Mouse (Mus musculus): ENCODE measurements at regions not wholly inside any gene's neighbourhood (a gene's known extent, or its start where the extent isn't known, plus 50 kb on each side); places are given as distances from the start of the nearest gene placed in this dataset.

GRCm38 (mm10) chr17:15229159-15229558 is 147.5 kb downstream of the Dll1 start:
- no peaks in the 10 kb centered on the region for H3K9me3 ChIP-seq
- H3K4me3 ChIP-seq (replicated peaks): no peak overlapping the region
- H3K4me1 ChIP-seq: no peaks in the 10 kb centered on the region
- no peak for TF ChIP-seq FLI1 (IDR thresholded peaks at IDR 0.05; ENCODE audit: low read length)
- TF ChIP-seq GATA1 (IDR thresholded peaks at IDR 0.05; ENCODE audit: borderline replicate concordance, low read length): no peak
- H3K27me3 ChIP-seq (replicated peaks): peaks cover 13% of the 10 kb centered on the region
- no peaks in the 10 kb centered on the region for H3K36me3 ChIP-seq (replicated peaks; ENCODE audit: low read length)

- Histone ChIP-seq H3K27me3 (replicated peaks) (peaks cover 18% of the 10 kb centered on the region), H3K4me1 (no peaks in the 10 kb centered on the region), H3K36me3 (replicated peaks; ENCODE audit: low read length) (no peaks in the 10 kb centered on the region), H3K9me3 (no peaks in the 10 kb centered on the region), H3K4me3 (replicated peaks) (no peak overlapping the region)
- TF ChIP-seq FLI1 (IDR thresholded peaks at IDR 0.05; ENCODE audit: low read length): no peak
- no peak for TF ChIP-seq GATA1 (IDR thresholded peaks at IDR 0.05; ENCODE audit: borderline replicate concordance, low read length)
Measured at GRCm38 (mm10) chr17:15228077-15228476, 148.6 kb downstream of the Dll1 start.

- H3K9me3 ChIP-seq: no peaks in the 10 kb centered on the region
- no peak for TF ChIP-seq GATA1 (IDR thresholded peaks at IDR 0.05; ENCODE audit: borderline replicate concordance, low read length)
- peaks cover 20% of the 10 kb centered on the region for H3K27me3 ChIP-seq (replicated peaks)
Measured at GRCm38 (mm10) chr17:15223826-15224225, 152.8 kb downstream of the Dll1 start.

GRCm38 (mm10) chr17:15222923-15223322 is 153.7 kb downstream of the Dll1 start:
- H3K4me1 ChIP-seq: no peaks in the 10 kb centered on the region
- TF ChIP-seq GATA1 (IDR thresholded peaks at IDR 0.05; ENCODE audit: borderline replicate concordance, low read length) (no peak), FLI1 (IDR thresholded peaks at IDR 0.05; ENCODE audit: low read length) (no peak)
- H3K27me3 ChIP-seq (replicated peaks): peaks cover 21% of the 10 kb centered on the region
- no peaks in the 10 kb centered on the region for H3K36me3 ChIP-seq (replicated peaks; ENCODE audit: low read length)
- no peak overlapping the region for H3K4me3 ChIP-seq (replicated peaks)
- H3K9me3 ChIP-seq: no peaks in the 10 kb centered on the region

More at GRCm38 (mm10) chr17:15223826-15224225, 152.8 kb downstream of the Dll1 start:
- H3K4me1 ChIP-seq: no peaks in the 10 kb centered on the region
- H3K4me3 ChIP-seq (replicated peaks): no peak overlapping the region
- H3K36me3 ChIP-seq (replicated peaks; ENCODE audit: low read length): no peaks in the 10 kb centered on the region

- Histone ChIP-seq H3K4me1 (no peaks in the 10 kb centered on the region), H3K36me3 (replicated peaks; ENCODE audit: low read length) (no peaks in the 10 kb centered on the region), H3K4me3 (replicated peaks) (no peak overlapping the region), H3K27me3 (replicated peaks) (peaks cover 11% of the 10 kb centered on the region), H3K9me3 (peaks cover 9% of the 10 kb centered on the region)
- TF ChIP-seq GATA1 (IDR thresholded peaks at IDR 0.05; ENCODE audit: borderline replicate concordance, low read length) (no peak), FLI1 (IDR thresholded peaks at IDR 0.05; ENCODE audit: low read length) (no peak)
Measured at GRCm38 (mm10) chr17:15214157-15214685, 162.5 kb downstream of the Dll1 start.

- H3K4me1 ChIP-seq: no peaks in the 10 kb centered on the region
- no peak for TF ChIP-seq GATA1 (IDR thresholded peaks at IDR 0.05; ENCODE audit: borderline replicate concordance, low read length)
- TF ChIP-seq FLI1 (IDR thresholded peaks at IDR 0.05; ENCODE audit: low read length): no peak
- peaks cover 9% of the 10 kb centered on the region for H3K9me3 ChIP-seq
- H3K27me3 ChIP-seq (replicated peaks): peaks cover 25% of the 10 kb centered on the region
- H3K36me3 ChIP-seq (replicated peaks; ENCODE audit: low read length): no peaks in the 10 kb centered on the region
- no peak overlapping the region for H3K4me3 ChIP-seq (replicated peaks)
Measured at GRCm38 (mm10) chr17:15208808-15209173, 167.5 kb upstream of the Gm3448 start.

- H3K9me3 ChIP-seq: peaks cover 9% of the 10 kb centered on the region
- peak overlapping the region; percentile 15 for H3K4me3 ChIP-seq (replicated peaks)
- no peak for TF ChIP-seq GATA1 (IDR thresholded peaks at IDR 0.05; ENCODE audit: borderline replicate concordance, low read length)
- no peak for TF ChIP-seq FLI1 (IDR thresholded peaks at IDR 0.05; ENCODE audit: low read length)
- no peaks in the 10 kb centered on the region for H3K36me3 ChIP-seq (replicated peaks; ENCODE audit: low read length)
- H3K4me1 ChIP-seq: no peaks in the 10 kb centered on the region
- peaks cover 30% of the 10 kb centered on the region for H3K27me3 ChIP-seq (replicated peaks)
Measured at GRCm38 (mm10) chr17:15208030-15208807, 166.9 kb upstream of the Gm3448 start.

- Histone ChIP-seq H3K36me3 (replicated peaks; ENCODE audit: low read length) (no peaks in the 10 kb centered on the region), H3K4me1 (no peaks in the 10 kb centered on the region), H3K4me3 (replicated peaks) (no peak overlapping the region), H3K9me3 (peaks cover 9% of the 10 kb centered on the region), H3K27me3 (replicated peaks) (peaks cover 33% of the 10 kb centered on the region)
- TF ChIP-seq GATA1 (IDR thresholded peaks at IDR 0.05; ENCODE audit: borderline replicate concordance, low read length): no peak
- no peak for TF ChIP-seq FLI1 (IDR thresholded peaks at IDR 0.05; ENCODE audit: low read length)
Measured at GRCm38 (mm10) chr17:15207182-15208029, 166.1 kb upstream of the Gm3448 start.

- no peaks in the 10 kb centered on the region for H3K4me1 ChIP-seq
Measured at GRCm38 (mm10) chr17:15205799-15206198, 164.5 kb upstream of the Gm3448 start.

GRCm38 (mm10) chr17:15204524-15204923 is 163.2 kb upstream of the Gm3448 start:
- H3K4me3 ChIP-seq (replicated peaks): no peak overlapping the region
- no peak for TF ChIP-seq FLI1 (IDR thresholded peaks at IDR 0.05; ENCODE audit: low read length)
- no peak for TF ChIP-seq GATA1 (IDR thresholded peaks at IDR 0.05; ENCODE audit: borderline replicate concordance, low read length)
- no peaks in the 10 kb centered on the region for H3K9me3 ChIP-seq
- H3K36me3 ChIP-seq (replicated peaks; ENCODE audit: low read length): no peaks in the 10 kb centered on the region
- no peaks in the 10 kb centered on the region for H3K4me1 ChIP-seq
- peaks cover 40% of the 10 kb centered on the region for H3K27me3 ChIP-seq (replicated peaks)

More at GRCm38 (mm10) chr17:15205799-15206198, 164.5 kb upstream of the Gm3448 start:
- H3K27me3 ChIP-seq (replicated peaks): peaks cover 35% of the 10 kb centered on the region
- peaks cover 3% of the 10 kb centered on the region for H3K9me3 ChIP-seq
- no peak for TF ChIP-seq GATA1 (IDR thresholded peaks at IDR 0.05; ENCODE audit: borderline replicate concordance, low read length)
- TF ChIP-seq FLI1 (IDR thresholded peaks at IDR 0.05; ENCODE audit: low read length): no peak
- H3K4me3 ChIP-seq (replicated peaks): no peak overlapping the region
- H3K36me3 ChIP-seq (replicated peaks; ENCODE audit: low read length): no peaks in the 10 kb centered on the region

Measured in megakaryocyte, embryonic 14.5 days (primary cell).